Mouse (Mus musculus) embryo, embryonic 9.5 days (tissue): ENCODE measurements around the gene Zfp655.
"Not testable (repeated sequence)": the region's sequence is repeated elsewhere in the genome, so short reads cannot be mapped to it uniquely, and the experiment has no call there.

Experiments
- DNase-seq: peaks from one replicate; pipeline ENCODE4 v3.0.0-alpha.2; 2017; ENCODE audit errors: extremely low spot score

Gene Zfp655

DNA sequence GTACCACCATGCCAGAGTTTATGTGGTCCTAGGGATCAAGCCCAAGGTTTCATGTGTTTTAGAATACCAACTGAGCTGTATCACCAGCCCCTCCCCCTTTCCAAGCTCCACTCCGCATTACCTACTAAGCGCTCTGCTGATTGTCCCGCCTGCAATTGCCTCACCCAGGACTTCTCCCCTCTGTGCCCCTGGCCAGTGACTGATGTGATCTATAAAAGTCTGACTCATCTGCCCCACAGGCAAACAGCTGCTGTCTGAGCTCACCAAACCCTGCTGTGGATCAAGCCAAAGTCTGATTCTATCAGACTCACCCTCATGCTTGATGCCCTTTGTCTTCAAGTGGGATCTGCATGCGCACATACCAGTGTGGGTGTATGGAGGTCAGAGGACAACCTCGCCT is 8.7 kb upstream of the Zfp655 start:
- no peak for DNase-seq

DNA sequence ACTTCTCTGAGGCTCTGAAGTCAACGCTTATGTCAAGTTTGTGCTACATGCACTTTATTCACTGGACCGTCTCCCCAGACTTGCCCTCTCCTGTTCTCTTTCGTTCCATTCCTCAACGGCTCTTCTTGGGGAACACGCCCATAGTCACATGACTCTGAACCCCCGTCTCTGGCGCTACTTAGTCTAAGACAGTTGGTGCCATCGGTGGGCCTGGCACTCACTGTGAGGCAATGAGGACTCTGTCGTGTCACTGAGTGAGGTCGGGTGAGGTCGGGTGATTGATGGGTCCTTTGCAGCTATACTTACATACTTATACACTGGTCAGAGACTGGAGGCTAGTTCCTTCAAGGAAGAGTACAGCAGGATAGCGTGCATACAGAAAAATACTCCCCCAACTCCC is 8.1 kb upstream of the Zfp655 start:
- DNase-seq, result no peak

DNA sequence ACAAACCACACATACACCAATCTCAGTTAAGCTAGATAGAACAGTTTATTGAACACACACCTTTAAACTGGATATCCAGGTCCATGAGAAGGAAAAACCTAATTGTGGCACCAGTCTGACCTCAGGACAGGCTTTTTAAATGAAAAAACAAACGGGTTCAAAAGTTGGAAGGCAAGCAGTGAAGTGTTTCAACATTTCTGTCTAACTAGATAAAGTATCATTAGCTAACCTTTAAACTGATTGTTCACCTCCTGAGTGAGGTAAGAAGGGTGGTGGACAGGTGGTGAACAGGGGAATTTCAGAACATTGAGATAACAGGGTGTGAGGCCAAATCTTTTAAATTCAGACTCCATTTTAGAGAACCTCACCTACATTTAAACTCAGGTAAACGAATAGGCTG is 5.1 kb upstream of the Zfp655 start:
- DNase-seq, result no peak

DNA sequence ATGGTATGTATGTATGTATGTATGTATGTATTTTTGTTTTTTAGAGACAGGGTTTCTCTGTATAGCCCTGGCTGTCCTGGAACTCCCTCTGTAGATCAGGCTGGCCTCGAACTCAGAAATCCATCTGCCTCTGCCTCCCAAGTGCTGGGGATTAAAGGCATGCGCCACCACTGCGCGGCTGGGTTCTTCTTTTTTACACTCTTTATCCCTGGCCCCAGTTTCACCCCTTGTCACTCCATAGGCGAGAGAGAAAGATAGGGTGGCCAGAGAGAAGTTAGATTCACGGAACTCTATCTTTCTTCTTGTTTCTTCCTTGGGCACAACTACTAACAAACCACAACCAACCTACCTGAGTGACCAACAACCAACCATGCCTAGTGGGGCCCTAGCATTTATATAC is 2.2 kb upstream of the Zfp655 start:
- DNase-seq, result not testable (repeated sequence)

DNA sequence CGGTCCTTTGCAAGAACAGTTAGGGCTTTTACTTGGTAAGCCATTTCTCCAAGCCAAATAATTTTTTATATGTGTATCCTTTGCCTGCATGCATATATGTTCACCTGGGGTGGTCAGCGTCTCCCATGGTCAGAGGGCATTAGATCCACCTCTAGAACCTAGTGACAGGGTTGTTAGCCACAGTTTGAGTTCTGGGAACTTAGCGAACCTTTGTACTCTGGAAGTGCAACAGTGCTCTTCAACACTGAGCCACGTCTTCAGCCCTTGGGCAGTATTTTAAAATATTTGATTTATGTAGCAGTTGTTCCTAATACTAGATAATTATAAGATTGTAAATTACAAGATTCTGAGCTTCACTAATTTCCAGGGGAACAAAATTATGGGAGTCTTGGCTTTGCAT is 874 bp upstream of the Zfp655 start:
- DNase-seq, result no peak

DNA sequence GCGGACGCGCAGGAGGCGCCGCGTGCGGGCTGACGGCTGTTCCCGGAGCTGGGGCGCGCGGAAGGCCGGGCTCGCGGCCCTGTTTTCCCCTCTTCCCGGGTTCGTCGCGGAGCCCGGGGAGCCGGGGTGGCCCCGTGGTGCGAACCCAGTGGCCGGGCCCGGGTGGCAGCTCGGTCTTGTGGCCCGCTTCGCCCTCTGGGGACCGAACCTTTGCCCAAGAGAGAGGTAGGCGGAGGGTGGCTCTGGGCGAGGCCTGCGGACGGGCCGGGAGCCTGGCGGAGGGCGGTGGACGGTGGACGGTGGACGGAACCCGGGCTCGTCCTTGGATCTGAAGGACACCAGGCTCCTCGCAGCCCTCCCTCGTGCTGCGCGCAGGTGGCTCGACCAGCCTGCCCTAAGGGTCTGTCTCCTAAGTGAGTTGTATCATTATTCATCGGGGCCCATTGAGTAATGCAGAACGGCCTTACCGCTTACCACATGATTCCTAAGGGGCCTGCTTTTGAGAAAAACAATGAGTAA is 437 bp downstream of the Zfp655 start:
- DNase-seq, result no peak

DNA sequence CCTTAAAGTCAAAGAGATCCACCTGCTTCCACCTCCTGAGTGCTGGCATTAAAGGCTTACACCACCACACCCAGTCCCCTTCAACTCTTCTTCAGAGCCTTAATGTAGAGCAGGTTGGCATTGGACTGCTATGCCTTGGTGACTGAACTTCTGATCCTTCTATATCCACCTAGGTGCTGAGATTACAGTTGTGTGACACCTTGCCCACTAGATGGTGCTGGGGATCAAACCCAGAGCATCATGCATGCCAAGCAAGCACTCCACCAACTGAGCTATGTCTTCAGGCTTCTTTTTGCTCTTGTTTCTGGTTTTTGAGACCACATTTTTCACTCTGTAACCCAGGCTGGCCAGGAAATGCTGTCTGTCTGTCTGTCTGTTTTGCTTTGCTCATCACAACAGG is 3.1 kb downstream of the Zfp655 start:
- no peak for DNase-seq

GRCm38 (mm10) chr5:145249520-145249919 is 18.0 kb downstream of the Zfp655 start:
- no peak for DNase-seq

GRCm38 (mm10) chr5:145273568-145273967 is 42.1 kb downstream of the Zfp655 start:
- not testable (repeated sequence) for DNase-seq

- no peak for DNase-seq
These were observed 48.4 kb downstream of the Zfp655 start for GRCm38 (mm10) chr5:145279948-145280347.

GRCm38 (mm10) chr5:145280371-145281143 is 49.0 kb downstream of the Zfp655 start, which contains the start of gene Zscan25:
Zscan25 (plus strand) TSS chr5:145280500.
- peak; percentile 89 for DNase-seq

DNA sequence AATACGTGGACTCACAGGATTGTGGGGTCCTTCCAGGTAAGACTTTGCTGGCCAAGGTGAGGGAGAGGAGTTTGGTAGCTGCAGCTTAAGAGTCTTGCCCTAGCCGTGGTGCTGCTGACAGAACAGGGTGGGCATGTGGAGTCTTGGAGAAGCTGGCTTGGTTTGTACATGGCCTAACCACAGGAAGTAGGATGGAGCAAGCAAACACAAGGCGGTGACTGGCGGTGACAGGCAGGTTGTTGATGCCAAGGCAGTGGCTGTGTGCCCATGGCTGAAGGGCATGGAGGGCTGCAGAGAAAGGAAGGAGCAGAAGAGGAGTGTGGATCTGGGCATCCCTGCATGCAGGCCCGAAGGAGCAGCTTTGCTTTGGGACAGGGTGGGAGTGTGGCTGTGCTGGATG is 56.9 kb downstream of the Zfp655 start:
- no peak for DNase-seq

DNA sequence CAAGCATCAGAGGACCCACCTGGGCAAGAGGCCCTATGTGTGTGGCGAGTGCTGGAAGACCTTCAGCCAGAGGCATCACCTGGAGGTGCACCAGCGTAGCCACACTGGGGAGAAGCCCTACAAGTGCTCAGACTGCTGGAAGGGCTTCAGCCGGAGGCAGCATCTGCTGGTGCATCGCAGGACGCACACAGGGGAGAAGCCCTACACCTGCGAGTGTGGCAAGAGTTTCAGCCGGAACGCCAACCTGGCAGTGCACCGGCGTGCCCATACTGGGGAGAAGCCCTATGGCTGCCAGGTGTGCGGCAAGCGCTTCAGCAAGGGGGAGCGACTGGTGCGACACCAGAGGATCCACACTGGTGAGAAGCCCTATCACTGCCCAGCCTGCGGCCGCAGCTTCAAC is 59.2 kb downstream of the Zfp655 start:
- DNase-seq, result no peak

DNA sequence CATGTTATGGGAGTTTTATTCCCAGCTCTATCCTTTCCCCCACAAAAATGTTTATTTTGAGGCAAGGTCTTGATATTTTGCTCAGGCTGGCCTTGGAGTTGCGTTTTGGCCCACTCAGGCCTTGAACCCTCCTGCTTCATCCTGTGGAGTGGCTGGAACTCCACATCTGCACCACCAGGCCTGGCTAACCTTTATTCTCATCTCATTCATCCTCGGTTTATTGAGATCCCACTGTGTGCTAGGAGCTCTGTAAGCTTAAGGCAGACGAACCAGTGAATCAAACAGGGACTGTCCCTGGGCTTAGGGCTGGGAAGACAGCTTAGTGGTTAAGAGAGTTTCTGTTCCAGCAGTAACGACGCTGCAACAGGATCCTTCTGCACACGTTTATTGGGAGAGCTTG is 60.9 kb downstream of the Zfp655 start:
- no peak for DNase-seq
